Mouse (Mus musculus) adrenal gland, postnatal 36 days (tissue): ENCODE data around the gene Nelfe. TPM values are rescaled to one million over a fixed set of nuclear protein-coding genes. Genes with fewer than 3 reads are reported as not detected.
"Not testable (repeated sequence)": the region's sequence is repeated elsewhere in the genome, so short reads cannot be mapped to it uniquely, and the experiment has no call there.

Experiments
- DNase-seq, 2 experiments: peaks; one replicate each; pipeline ENCODE4 v3.0.0; 2021; ENCODE audit warnings: mixed read lengths in 1 of 2
- long read RNA-seq, 2 experiments: library from polyadenylated mRNA; stranded (forward); transcript quantifications; one replicate each; pipeline ENCODE4 v2.0.0; 2021; ENCODE audit warnings: borderline sequencing depth in 2 of 2
- total RNA-seq, 2 experiments: library from RNA; stranded (reverse); gene quantifications; 2 replicates each; pipeline ENCODE4 v1.2.3; 2021

Nelfe gene
- 10 to 100 TPM; 52.6 to 53.4 TPM for total RNA-seq
- long read RNA-seq, experiment 1, transcript Nelfe-201 (11 exons, 1,607 nt) = minor isoform, 12 of 78 reads
- long read RNA-seq, experiment 1, transcript Nelfe-204 (11 exons, 1,399 nt) = minor isoform, 14 of 78 reads
- long read RNA-seq, experiment 1, transcript Nelfe-202 (11 exons, 1,381 nt) = major isoform, 41 of 78 reads
- long read RNA-seq, experiment 1, partial matches to known transcripts = 7 of 78 reads
- long read RNA-seq, experiment 1, other reads (novel, unspliced or antisense) = 4 of 78 reads
- long read RNA-seq, experiment 2, transcript Nelfe-204 (11 exons, 1,399 nt) = minor isoform, 7 of 38 reads
- long read RNA-seq, experiment 2, transcript Nelfe-202 (11 exons, 1,381 nt) = major isoform, 17 of 38 reads
- long read RNA-seq, experiment 2, transcript Nelfe-201 (11 exons, 1,607 nt) = minor isoform, 6 of 38 reads
- long read RNA-seq, experiment 2, partial matches to known transcripts = 3 of 38 reads
- long read RNA-seq, experiment 2, other reads (novel, unspliced or antisense) = 5 of 38 reads

GRCm38 (mm10) chr17:34849722-34850516 is at the start of gene Nelfe, which contains the start of gene Skiv2l:
Gene Nelfe, plus strand, starts transcription at chr17:34850391.
Gene Skiv2l, minus strand, starts transcription at chr17:34850210.
- DNase-seq = peak; percentile 99

- not testable (repeated sequence) for DNase-seq
Measured at GRCm38 (mm10) chr17:34800781-34801305, 49.3 kb upstream of the Nelfe start.

GRCm38 (mm10) chr17:34802756-34803155 is 47.4 kb upstream of the Nelfe start:
- peak; percentile 31 to 43 for DNase-seq

- DNase-seq = peak in 1 of 2 experiments; percentile 44
Measured at GRCm38 (mm10) chr17:34803367-34803766, 46.8 kb upstream of the Nelfe start.

- DNase-seq = peak; percentile 68 to 81
Measured at GRCm38 (mm10) chr17:34804301-34804700, 45.9 kb upstream of the Nelfe start, which contains the start of gene Cyp21a1. Gene Cyp21a1, minus strand, starts transcription at chr17:34804561.

- peak; percentile 22 to 43 for DNase-seq
Measured at GRCm38 (mm10) chr17:34804871-34805562, 45.2 kb upstream of the Nelfe start.

- no peak for DNase-seq
Measured at GRCm38 (mm10) chr17:34807176-34807575, 43.0 kb upstream of the Nelfe start.

GRCm38 (mm10) chr17:34808599-34809205 is 41.5 kb upstream of the Nelfe start:
- peak in 1 of 2 experiments; percentile 31 for DNase-seq

- peak; percentile 60 to 69 for DNase-seq
Measured at GRCm38 (mm10) chr17:34810411-34810810, 39.8 kb upstream of the Nelfe start.

- DNase-seq = peak in 1 of 2 experiments; percentile 21
Measured at GRCm38 (mm10) chr17:34810811-34811210, 39.4 kb upstream of the Nelfe start.

- DNase-seq = no peak
Measured at GRCm38 (mm10) chr17:34811275-34811674, 38.9 kb upstream of the Nelfe start.

- DNase-seq = peak; percentile 55 to 76
Measured at GRCm38 (mm10) chr17:34813747-34814146, 36.4 kb upstream of the Nelfe start.

- DNase-seq = no peak
Measured at GRCm38 (mm10) chr17:34814818-34815370, 35.3 kb upstream of the Nelfe start.

- not testable (repeated sequence) for DNase-seq
Measured at GRCm38 (mm10) chr17:34830776-34831175, 19.4 kb upstream of the Nelfe start.

GRCm38 (mm10) chr17:34836155-34836855 is 13.9 kb upstream of the Nelfe start:
- DNase-seq = peak in 1 of 2 experiments; percentile 84

- DNase-seq = peak; percentile 97
Measured at GRCm38 (mm10) chr17:34836856-34837221, 13.4 kb upstream of the Nelfe start, which contains the start of the genes Stk19 and Dxo. Gene Stk19, minus strand, starts transcription at chr17:34836945. Gene Dxo, plus strand, starts transcription at chr17:34837019.

- peak in 1 of 2 experiments; percentile 12 for DNase-seq
Measured at GRCm38 (mm10) chr17:34837464-34838324, 12.5 kb upstream of the Nelfe start.

- no peak for DNase-seq
Measured at GRCm38 (mm10) chr17:34838785-34839184, 11.4 kb upstream of the Nelfe start.

- no peak for DNase-seq
Measured at GRCm38 (mm10) chr17:34840736-34841307, 9.4 kb upstream of the Nelfe start.
